Mouse (Mus musculus) heart, embryonic 16.5 days (tissue): ENCODE results near the gene Mrc2. TPM values are rescaled to one million over a fixed set of nuclear protein-coding genes. Genes with fewer than 3 reads are reported as not detected.

Experiments
- ATAC-seq: fragments of 200-750 bp; cut with Nextera tagmentation; replicated peaks from 2 replicates; pipeline ENCODE4 v1.8.0; 2017; ENCODE audit warnings: moderate number of reproducible peaks; ENCODE audit not compliant: insufficient read depth, low FRiP score; ENCODE audit errors: extremely low read depth
- H3K27ac ChIP-seq: fragments of 300-500 bp; sonication (generic); 2 replicates; pipeline ENCODE4 v1.5.1; 2014; ENCODE audit warnings: mild to moderate bottlenecking, low read length, control low read depth, moderate library complexity
- H3K27me3 ChIP-seq: fragments of 300-500 bp; sonication (generic); 2 replicates; pipeline ENCODE4 v1.6.1; 2014; ENCODE audit warnings: low read length, mixed read lengths; ENCODE audit not compliant: control insufficient read depth, insufficient read depth
- H3K36me3 ChIP-seq: fragments of 300-500 bp; sonication (generic); 2 replicates; pipeline ENCODE4 v1.6.1; 2014; ENCODE audit not compliant: control insufficient read depth, insufficient read depth
- H3K4me1 ChIP-seq: fragments of 300-500 bp; sonication (generic); 2 replicates; pipeline ENCODE4 v1.6.1; 2014; ENCODE audit warnings: low read length, mixed read lengths; ENCODE audit not compliant: control insufficient read depth, insufficient read depth
- H3K4me2 ChIP-seq: fragments of 300-500 bp; sonication (generic); 2 replicates; pipeline ENCODE4 v1.6.1; 2014; ENCODE audit warnings: low read depth, mild to moderate bottlenecking, control low read depth, low read length
- H3K4me3 ChIP-seq: fragments of 300-500 bp; sonication (generic); 2 replicates; pipeline ENCODE4 v1.5.1; 2014; ENCODE audit warnings: mild to moderate bottlenecking, control low read depth, low read length
- H3K9ac ChIP-seq: fragments of 300-500 bp; sonication (generic); 2 replicates; pipeline ENCODE4 v1.6.1; 2014; ENCODE audit warnings: low read length, control low read depth
- H3K9me3 ChIP-seq: fragments of 300-500 bp; sonication (generic); replicated peaks from 2 replicates; pipeline ENCODE4 v1.6.1; 2016; ENCODE audit warnings: low read length; ENCODE audit not compliant: control insufficient read depth
- WGBS: fragments of 180-500 bp; shearing (Covaris S2); extraction: QIAGEN DNeasy Blood & Tissue Kit; methylation state at CpG from one replicate; pipeline ENCODE4 v1.1.7; 2014; 5-methylcytosine and 5-hydroxymethylcytosine counted together
- polyA plus RNA-seq: library from polyadenylated mRNA; unstranded; fragments of >200 nt; fragmentation: Nextera tagmentation; extraction: Ambion mirVana; gene quantifications from 2 replicates; pipeline ENCODE4 v1.2.1, GENCODE M21; 2015

Mrc2 gene
- polyA plus RNA-seq, 1 experiment from 2014 or later, result 6.4 TPM

DNA sequence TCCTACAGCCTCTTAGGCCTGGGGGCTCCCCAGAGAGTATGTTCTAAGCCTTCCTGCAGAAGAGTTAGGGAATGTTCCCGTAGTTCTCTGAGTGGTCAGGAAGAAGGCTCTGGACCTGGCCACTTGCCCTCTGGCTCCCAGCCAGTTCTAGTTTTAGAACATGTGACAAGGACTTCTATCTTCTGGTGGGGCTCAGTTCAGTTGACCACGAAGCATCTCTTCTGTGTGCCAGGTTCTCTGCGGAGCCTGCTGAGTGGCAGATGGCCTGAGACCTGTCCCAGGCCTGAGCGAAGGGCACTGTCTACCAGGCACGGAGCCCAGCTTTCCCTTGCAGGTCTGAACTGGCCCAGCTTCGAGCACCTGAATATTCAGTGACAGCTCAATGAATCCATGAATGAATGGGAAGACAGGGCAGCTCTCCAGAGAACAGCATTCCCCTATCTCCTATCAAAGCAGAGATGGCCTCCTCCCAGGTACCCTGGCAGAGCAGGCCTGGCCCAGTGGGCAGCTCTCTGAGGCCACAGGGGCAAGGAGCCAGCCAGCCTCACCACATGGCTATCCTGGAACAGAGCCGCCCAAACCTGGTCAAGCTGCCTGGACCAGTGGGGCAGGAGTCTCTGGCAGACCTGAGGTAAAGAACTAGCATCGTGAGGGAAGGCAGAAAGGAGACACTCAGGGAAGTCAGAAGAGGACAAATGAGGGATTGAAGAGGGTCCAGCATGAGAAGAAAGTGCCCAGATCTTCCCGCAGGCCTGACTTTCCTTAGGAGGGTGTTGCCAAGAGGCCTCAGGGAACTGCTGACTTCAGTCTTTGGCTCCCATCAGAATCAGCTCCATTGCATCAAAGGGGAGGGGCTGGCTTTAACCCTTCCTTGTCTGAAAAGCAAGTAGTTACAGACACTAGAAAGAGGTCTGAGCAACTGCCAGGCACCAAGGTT, 60.8 kb downstream of the Mrc2 start:
- Histone ChIP-seq H3K4me2 (no peak overlapping the region), H3K9ac (0 out of 2 replicates have a peak overlapping the region, but pooled peaks have one; percentile 7), H3K27me3 (no peaks in the 10 kb centered on the region), H3K9me3 (no peaks in the 10 kb centered on the region), H3K27ac (peak overlapping the region; percentile 71), H3K4me3 (no peak overlapping the region), H3K4me1 (peaks cover 20% of the 10 kb centered on the region), H3K36me3 (no peaks in the 10 kb centered on the region)
- ATAC-seq, result peak; percentile 53
- WGBS, result 24% methylated on average over 9 of the region's 9 CpGs

DNA sequence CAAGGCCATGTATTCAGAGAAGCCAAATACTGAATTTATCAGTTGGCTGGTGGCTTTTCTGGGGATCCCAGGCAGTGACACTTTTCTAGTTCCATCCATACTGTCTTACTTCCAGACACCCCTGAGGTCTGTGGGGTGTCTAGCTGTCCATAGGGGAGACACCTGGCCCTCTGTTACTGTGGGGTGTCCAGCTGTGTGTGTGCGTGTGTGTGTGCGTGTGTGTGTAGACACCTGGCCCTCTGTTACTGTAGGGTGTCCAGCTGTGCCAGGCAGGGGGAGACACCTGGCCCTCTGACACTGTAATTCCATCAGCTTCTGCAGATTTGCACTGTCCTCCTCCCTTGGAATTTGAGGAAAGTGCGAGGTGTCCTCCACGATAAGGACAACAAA, 61.4 kb downstream of the Mrc2 start:
- Histone ChIP-seq H3K36me3 (no peaks in the 10 kb centered on the region), H3K9me3 (no peaks in the 10 kb centered on the region), H3K9ac (no peak overlapping the region), H3K27ac (no peak overlapping the region; the same call in 1 of the 2 replicates), H3K4me2 (no peak overlapping the region), H3K4me1 (peaks cover 20% of the 10 kb centered on the region), H3K4me3 (no peak overlapping the region), H3K27me3 (no peaks in the 10 kb centered on the region)
- WGBS, result 86% methylated on average over 4 of the region's 4 CpGs
- no peak for ATAC-seq

DNA sequence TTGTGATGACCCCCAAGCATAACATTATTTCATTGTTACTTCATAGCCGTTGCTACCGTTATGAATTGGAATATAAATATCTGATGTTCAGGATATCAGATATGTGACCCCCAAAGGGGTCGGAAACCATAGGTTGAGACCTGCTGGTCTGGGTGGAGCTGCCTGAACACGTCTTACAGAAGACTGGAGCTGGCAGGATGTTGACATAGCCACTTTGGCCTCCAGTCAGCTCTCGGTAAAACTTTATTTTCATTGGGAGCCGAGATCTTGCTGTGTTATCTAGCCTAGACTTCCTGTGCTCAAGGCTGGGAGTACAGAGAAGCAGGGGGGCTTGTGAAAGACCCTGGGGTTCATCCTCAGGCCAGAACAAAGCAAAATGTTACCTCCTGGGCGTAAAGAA, 63.9 kb downstream of the Mrc2 start:
- Histone ChIP-seq H3K9ac (no peak overlapping the region), H3K9me3 (no peaks in the 10 kb centered on the region), H3K27ac (no peak overlapping the region), H3K36me3 (no peaks in the 10 kb centered on the region), H3K4me1 (peaks cover 20% of the 10 kb centered on the region), H3K27me3 (no peaks in the 10 kb centered on the region), H3K4me2 (no peak overlapping the region), H3K4me3 (no peak overlapping the region)
- no peak for ATAC-seq
- WGBS, result 43% methylated on average over 7 of the region's 7 CpGs

- no peak overlapping the region for H3K4me2 ChIP-seq
- H3K4me1 ChIP-seq, result peaks cover 30% of the 10 kb centered on the region
- no peak overlapping the region for H3K9ac ChIP-seq
- peak; percentile 30; the same call in 1 of the 2 replicates for ATAC-seq
- H3K9me3 ChIP-seq, result no peaks in the 10 kb centered on the region
- no peaks in the 10 kb centered on the region for H3K27me3 ChIP-seq
- H3K36me3 ChIP-seq, result no peaks in the 10 kb centered on the region
- WGBS, result 57% methylated on average over 4 of the region's 4 CpGs
- no peak overlapping the region for H3K27ac ChIP-seq
- H3K4me3 ChIP-seq, result no peak overlapping the region
Observed at GRCm38 (mm10) chr11:105362041-105362765, 69.8 kb downstream of the Mrc2 start.

DNA sequence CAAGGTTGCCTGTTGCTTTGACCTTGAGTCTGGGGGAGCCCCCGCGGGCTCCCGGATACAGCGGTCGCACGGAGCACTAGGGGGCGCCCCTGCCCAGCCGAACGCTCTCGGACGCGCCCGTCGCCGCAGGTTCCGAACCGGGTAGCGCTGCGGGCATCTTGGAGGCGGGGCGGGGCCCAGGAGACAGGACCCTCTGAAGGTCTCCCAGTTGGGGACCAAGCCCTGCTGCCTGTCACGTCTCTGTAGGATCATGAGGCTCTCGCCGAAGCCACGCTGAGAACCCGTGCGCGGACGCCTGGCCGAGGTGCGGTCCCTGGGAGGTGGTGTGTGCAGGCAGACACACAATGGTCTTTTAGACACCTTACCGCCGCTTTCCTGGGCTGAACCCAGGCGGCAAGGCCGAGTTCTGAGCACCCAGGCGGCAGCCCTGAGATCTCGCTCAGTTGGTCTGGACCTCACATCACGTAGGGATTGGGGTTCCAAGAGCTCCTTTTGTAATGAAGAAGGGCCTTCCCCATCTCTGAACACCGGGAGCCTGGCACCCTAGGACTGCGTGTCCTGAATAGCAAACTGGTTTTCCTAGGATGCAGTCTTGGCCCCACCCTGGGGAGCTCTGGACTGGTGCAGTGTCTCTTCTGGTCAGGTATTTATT, 70.6 kb downstream of the Mrc2 start:
- Histone ChIP-seq H3K9me3 (no peaks in the 10 kb centered on the region), H3K9ac (peak overlapping the region; percentile 76), H3K27ac (peak overlapping the region; percentile 67), H3K4me3 (peak overlapping the region; percentile 67), H3K4me2 (peak overlapping the region; percentile 78), H3K36me3 (no peaks in the 10 kb centered on the region), H3K27me3 (no peaks in the 10 kb centered on the region), H3K4me1 (peaks cover 30% of the 10 kb centered on the region)
- WGBS, result 1% methylated on average over 40 of the region's 40 CpGs
- ATAC-seq, result peak; percentile 78

DNA sequence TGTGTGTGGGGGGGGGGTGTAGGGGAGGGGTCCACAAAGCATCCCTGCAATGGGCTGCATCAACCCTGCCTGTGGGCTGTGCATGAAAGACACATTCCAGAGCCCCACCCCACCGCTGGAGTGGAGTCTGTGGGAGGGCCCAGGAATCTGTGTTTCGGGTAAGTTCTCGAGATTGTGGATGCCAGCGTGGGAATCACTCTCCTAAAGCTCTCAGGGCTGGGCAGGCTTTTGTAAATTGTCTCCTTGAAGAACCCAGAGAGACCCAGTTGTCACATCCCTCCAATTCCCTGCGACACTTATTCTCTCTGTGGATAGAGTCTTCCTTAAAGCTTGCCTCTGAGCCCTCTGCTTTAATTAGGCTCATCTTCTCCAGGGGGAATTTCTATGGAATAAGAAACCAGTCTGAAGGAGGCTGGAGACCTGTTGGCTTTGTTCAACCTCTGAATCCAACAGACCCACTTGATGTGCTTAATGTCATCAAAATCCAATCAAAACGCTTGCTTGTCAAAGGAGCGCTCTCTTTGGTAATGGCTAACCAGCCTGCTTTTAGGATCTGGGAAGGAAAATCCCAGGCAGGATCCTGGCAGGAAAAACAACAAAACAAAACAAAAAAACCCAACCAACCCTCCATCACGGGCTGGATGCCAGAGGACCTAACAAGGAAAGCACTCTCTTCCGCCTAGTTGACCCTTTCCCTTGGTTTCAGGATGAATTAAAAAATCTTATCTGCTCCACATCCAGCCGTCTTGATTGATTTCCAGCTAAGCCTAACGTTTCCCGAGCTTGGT, 71.3 kb downstream of the Mrc2 start:
- peaks cover 30% of the 10 kb centered on the region for H3K4me1 ChIP-seq
- 30% methylated on average over 12 of the region's 12 CpGs for WGBS
- ATAC-seq, result no peak
- peak overlapping the region; percentile 76 for H3K9ac ChIP-seq
- no peaks in the 10 kb centered on the region for H3K27me3 ChIP-seq
- H3K36me3 ChIP-seq, result no peaks in the 10 kb centered on the region
- peak overlapping the region; percentile 67 for H3K4me3 ChIP-seq
- peak overlapping the region; percentile 67 for H3K27ac ChIP-seq
- no peaks in the 10 kb centered on the region for H3K9me3 ChIP-seq
- H3K4me2 ChIP-seq, result peak overlapping the region; percentile 78

- no peak for ATAC-seq
- Histone ChIP-seq H3K9me3 (no peaks in the 10 kb centered on the region), H3K36me3 (no peaks in the 10 kb centered on the region), H3K4me2 (peak overlapping the region; percentile 78), H3K27me3 (no peaks in the 10 kb centered on the region), H3K4me3 (peak overlapping the region; percentile 38), H3K4me1 (peaks cover 30% of the 10 kb centered on the region), H3K9ac (peak overlapping the region; percentile 45), H3K27ac (peak overlapping the region; percentile 67)
- WGBS, result 10% methylated on average over 12 of the region's 12 CpGs
Observed at GRCm38 (mm10) chr11:105364386-105365065, 72.1 kb downstream of the Mrc2 start.

DNA sequence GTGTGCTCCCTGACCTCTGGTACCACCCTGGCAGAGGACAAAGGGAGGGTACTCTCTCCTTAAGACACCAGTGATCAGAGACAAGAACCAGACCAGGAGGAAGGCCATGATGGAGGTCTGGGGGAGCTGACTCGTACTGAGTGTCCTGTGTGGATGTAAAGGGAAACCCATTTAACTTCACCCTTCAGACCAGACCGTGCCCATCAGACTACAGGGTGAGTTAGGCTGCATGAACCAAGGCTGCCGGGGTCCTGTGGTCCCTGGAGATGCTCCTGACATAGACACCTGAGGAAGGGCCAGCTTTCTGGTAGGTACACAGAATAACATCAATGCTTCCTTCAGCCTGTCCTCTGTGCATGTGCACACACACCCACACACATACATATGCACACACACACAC, 73.2 kb downstream of the Mrc2 start:
- no peak overlapping the region for H3K4me2 ChIP-seq
- no peak overlapping the region; the same call in 1 of the 2 replicates for H3K27ac ChIP-seq
- H3K4me3 ChIP-seq, result no peak overlapping the region

More for the DNA sequence above, 73.2 kb downstream of the Mrc2 start:
- 70% methylated on average over 3 of the region's 3 CpGs for WGBS
- peaks cover 30% of the 10 kb centered on the region for H3K4me1 ChIP-seq
- no peak for ATAC-seq
- no peaks in the 10 kb centered on the region for H3K9me3 ChIP-seq
- no peaks in the 10 kb centered on the region for H3K27me3 ChIP-seq
- no peak overlapping the region for H3K9ac ChIP-seq
- H3K36me3 ChIP-seq, result no peaks in the 10 kb centered on the region
